Mouse (Mus musculus) gastrocnemius, adult 18-20 months (tissue): Measurements from ENCODE around the gene Crybb1. TPM values are rescaled to one million over a fixed set of nuclear protein-coding genes. Genes with fewer than 3 reads are reported as not detected.

Experiments
- DNase-seq: peaks from one replicate; pipeline ENCODE4 v3.0.0; 2021; ENCODE audit warnings: low spot score
- total RNA-seq, 2 experiments: library from RNA; stranded (reverse); gene quantifications; 2 replicates each; pipeline ENCODE4 v1.2.3; 2021

Crybb1 gene
- total RNA-seq, 2 experiments from 2014 or later, result 1.2 to 1.9 TPM

- no peak for DNase-seq
Observed at GRCm38 (mm10) chr5:112300721-112301308, 45.2 kb downstream of the Crybb1 start.

GRCm38 (mm10) chr5:112301694-112302093, 46.1 kb downstream of the Crybb1 start:
- DNase-seq, result no peak

- DNase-seq, result no peak
Observed at GRCm38 (mm10) chr5:112302310-112302709, 46.7 kb downstream of the Crybb1 start.

- DNase-seq, result no peak
Observed at GRCm38 (mm10) chr5:112305842-112306241, 50.2 kb downstream of the Crybb1 start.

- no peak for DNase-seq
Observed at GRCm38 (mm10) chr5:112313222-112313885, 57.7 kb downstream of the Crybb1 start.

GRCm38 (mm10) chr5:112316468-112316867, 60.9 kb downstream of the Crybb1 start:
- DNase-seq, result no peak

GRCm38 (mm10) chr5:112317328-112317727, 61.7 kb downstream of the Crybb1 start:
- DNase-seq, result no peak

Other genes starting within 250 kb of the Crybb1 start
- under 1 TPM; 0.57 to 0.68 TPM for gene Cryba4, start 3.3 kb upstream of the Crybb1 start, total RNA-seq
- gene Tpst2, start 20.9 kb downstream of the Crybb1 start, total RNA-seq, result 10 to 100 TPM; 16.0 to 22.4 TPM
- 10 to 100 TPM; 13.0 to 13.2 TPM for gene Tfip11, start 70.5 kb downstream of the Crybb1 start, total RNA-seq
- gene Srrd, start 87.2 kb downstream of the Crybb1 start, total RNA-seq, result 1 to 10 TPM; 4.3 to 5.0 TPM
- 1 to 10 TPM; 6.9 to 7.1 TPM for gene Hps4, start 87.3 kb downstream of the Crybb1 start, total RNA-seq
- not detected for gene Gm6583, start 100.2 kb downstream of the Crybb1 start, total RNA-seq
- gene Asphd2, start 139.1 kb downstream of the Crybb1 start, total RNA-seq, result under 1 TPM; 0.30 to 0.40 TPM
- gene Gm6588, start 193.6 kb downstream of the Crybb1 start, total RNA-seq, result not detected